Mouse (Mus musculus): ENCODE measurements around the gene Zfp788.
A peak's percentile ranks its signal among the peaks of the same experiment; 100 is the strongest.
"Not testable (repeated sequence)": the region's sequence is repeated elsewhere in the genome, so short reads cannot be mapped to it uniquely, and the experiment has no call there.

Zfp788 gene

GRCm38 (mm10) chr7:41632409-41633220 is at the start of gene Zfp788:
Gene Zfp788, plus strand, starts transcription at chr7:41633203.
- peak; percentile 92 for DNase-seq (ENCODE audit: low read depth)

GRCm38 (mm10) chr7:41587831-41588230 is 45.2 kb upstream of the Zfp788 start:
- DNase-seq (ENCODE audit: low read depth) = not testable (repeated sequence)

- DNase-seq (ENCODE audit: low read depth) = no peak
Observed at GRCm38 (mm10) chr7:41598615-41599014, 34.4 kb upstream of the Zfp788 start.

- peak; percentile 92 for DNase-seq (ENCODE audit: low read depth)
Observed at GRCm38 (mm10) chr7:41599034-41599813, 33.8 kb upstream of the Zfp788 start, which contains the start of gene 2610021A01Rik. Gene 2610021A01Rik, plus strand, starts transcription at chr7:41599230.

- no peak for DNase-seq (ENCODE audit: low read depth)
Observed at GRCm38 (mm10) chr7:41599932-41600548, 33.0 kb upstream of the Zfp788 start.

GRCm38 (mm10) chr7:41611654-41612053 is 21.3 kb upstream of the Zfp788 start:
- no peak for DNase-seq (ENCODE audit: low read depth)

- not testable (repeated sequence) for DNase-seq (ENCODE audit: low read depth)
Observed at GRCm38 (mm10) chr7:41616241-41616640, 16.8 kb upstream of the Zfp788 start.

GRCm38 (mm10) chr7:41633221-41633984 is 400 bp downstream of the Zfp788 start:
- peak; percentile 93 for DNase-seq (ENCODE audit: low read depth)

GRCm38 (mm10) chr7:41674326-41674725 is 41.3 kb downstream of the Zfp788 start:
- DNase-seq (ENCODE audit: low read depth) = not testable (repeated sequence)
